Mouse (Mus musculus) liver, postnatal 0 days (tissue): ENCODE results near the gene Ptpro. TPM values are rescaled to one million over a fixed set of nuclear protein-coding genes. Genes with fewer than 3 reads are reported as not detected.

Experiments
- ATAC-seq: fragments of 200-750 bp; cut with Nextera tagmentation; 2 replicates; pipeline ENCODE4 v1.8.0; 2017; ENCODE audit warnings: mild to moderate bottlenecking, moderate library complexity
- DNase-seq: peaks from one replicate; pipeline ENCODE4 v3.0.0-alpha.2; 2016
- H3K27ac ChIP-seq: fragments of 300-500 bp; sonication (generic); 2 replicates; pipeline ENCODE4 v1.5.1; 2014; ENCODE audit warnings: antibody characterized with exemption, moderate library complexity, mild to moderate bottlenecking, low read depth
- H3K27me3 ChIP-seq: fragments of 300-500 bp; sonication (generic); 2 replicates; pipeline ENCODE4 v1.6.1; 2014; ENCODE audit warnings: low read length, control low read depth, mixed read lengths; ENCODE audit not compliant: insufficient read depth
- H3K36me3 ChIP-seq: fragments of 300-500 bp; sonication (generic); replicated peaks from 2 replicates; pipeline ENCODE4 v1.6.1; 2014; ENCODE audit warnings: mild to moderate bottlenecking, control low read depth, low read length, moderate library complexity, mixed read lengths; ENCODE audit not compliant: insufficient read depth
- H3K4me1 ChIP-seq: fragments of 300-500 bp; sonication (generic); 2 replicates; pipeline ENCODE4 v1.6.1; 2014; ENCODE audit warnings: antibody characterized with exemption, mild to moderate bottlenecking, control low read depth; ENCODE audit not compliant: insufficient read depth
- H3K4me2 ChIP-seq: fragments of 300-500 bp; sonication (generic); 2 replicates; pipeline ENCODE4 v1.6.1; 2014; ENCODE audit warnings: low read depth, mild to moderate bottlenecking, low read length, moderate library complexity, mixed read lengths
- H3K4me3 ChIP-seq: fragments of 300-500 bp; sonication (generic); 2 replicates; pipeline ENCODE4 v1.5.1; 2014; ENCODE audit warnings: low read depth, low read length
- H3K9ac ChIP-seq: fragments of 300-500 bp; sonication (generic); replicated peaks from 2 replicates; pipeline ENCODE4 v1.6.1; 2014; ENCODE audit warnings: mild to moderate bottlenecking, moderate library complexity
- H3K9me3 ChIP-seq: fragments of 300-500 bp; sonication (generic); 2 replicates; pipeline ENCODE4 v1.6.1; 2016; ENCODE audit warnings: mild to moderate bottlenecking, control low read depth, low read length, mixed read lengths
- CTCF ChIP-seq: sonication (generic); IDR thresholded peaks from 2 replicates; pipeline ENCODE4 v1.5.1; 2016; ENCODE audit warnings: antibody characterized with exemption, low read depth
- EP300 ChIP-seq: IDR thresholded peaks from 2 replicates; pipeline ENCODE4 v1.6.1; 2016; ENCODE audit warnings: antibody characterized with exemption, low read depth, mild to moderate bottlenecking
- WGBS: fragments of 180-500 bp; shearing (Covaris S2); extraction: QIAGEN DNeasy Blood & Tissue Kit; methylation state at CpG from one replicate; pipeline ENCODE4 v1.1.7; 2014; ENCODE audit not compliant: insufficient replicate concordance; 5-methylcytosine and 5-hydroxymethylcytosine counted together
- polyA plus RNA-seq: library from polyadenylated mRNA; unstranded; fragments of >200 nt; fragmentation: Nextera tagmentation; extraction: Ambion mirVana; gene quantifications from 2 replicates; pipeline ENCODE4 v1.2.1, GENCODE M21; 2015

Gene Ptpro
- polyA plus RNA-seq, 1 experiment from 2014 or later: 0.86 TPM

DNA sequence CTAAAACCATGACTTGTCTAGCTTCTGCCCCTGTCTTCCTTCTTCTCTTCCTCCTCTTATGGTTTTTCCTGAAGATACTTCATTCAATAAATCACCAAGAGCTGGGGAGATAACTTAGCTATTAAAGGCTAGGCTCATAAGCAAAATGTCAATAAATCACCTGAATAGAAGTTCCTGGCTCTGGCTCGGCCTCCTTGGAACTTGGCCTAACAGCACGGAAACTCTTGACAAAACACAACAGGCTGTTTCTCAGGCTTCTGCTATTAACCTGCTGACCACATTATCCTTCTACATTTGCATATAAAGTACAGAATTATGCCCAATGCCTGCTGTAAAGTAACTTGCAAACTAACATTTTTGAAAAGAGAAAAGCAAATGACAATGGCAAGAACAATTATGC lies 40.7 kb upstream of the Ptpro start:
- WGBS: 83% methylated on average over 2 of the region's 2 CpGs
- Histone ChIP-seq H3K9ac (no peak overlapping the region), H3K4me2 (no peak overlapping the region), H3K4me3 (no peak overlapping the region), H3K36me3 (no peaks in the 10 kb centered on the region), H3K27me3 (no peaks in the 10 kb centered on the region), H3K27ac (no peak overlapping the region), H3K4me1 (no peaks in the 10 kb centered on the region), H3K9me3 (no peaks in the 10 kb centered on the region)
- ATAC-seq (no peak), DNase-seq (no peak)
- TF ChIP-seq CTCF (no peak), EP300 (no peak)

DNA sequence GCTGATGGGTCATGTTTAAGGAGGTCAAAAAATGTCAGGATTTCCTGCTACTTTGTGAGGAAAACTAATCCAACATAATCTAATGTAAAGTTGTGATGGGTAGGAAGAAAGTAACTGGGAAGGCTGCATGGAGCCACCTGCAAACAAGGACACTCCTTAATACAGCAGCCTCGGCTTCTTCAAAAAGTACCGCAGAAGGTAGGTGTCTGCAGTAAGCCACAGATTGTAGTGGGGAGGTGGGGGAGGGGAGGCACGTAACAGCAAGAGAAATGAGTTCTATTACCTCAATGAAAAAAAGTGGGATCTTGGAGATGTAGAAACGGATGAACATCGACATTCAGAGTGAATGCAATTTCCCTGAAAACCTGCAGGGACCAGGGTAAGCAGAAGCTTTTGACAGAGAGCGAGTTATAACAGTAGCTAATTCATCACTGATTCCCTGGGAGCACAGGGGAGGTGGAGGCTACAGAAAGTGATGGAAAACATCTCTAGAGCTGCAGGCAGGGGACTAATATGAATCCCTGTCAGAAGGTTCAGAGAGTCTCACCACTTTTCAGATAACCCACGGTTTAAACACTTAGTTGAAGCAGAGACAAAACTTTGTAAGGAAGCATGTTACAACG lies 34.2 kb upstream of the Ptpro start:
- H3K9me3 ChIP-seq: no peaks in the 10 kb centered on the region
- no peak overlapping the region for H3K9ac ChIP-seq
- WGBS: 76% methylated on average over 8 of the region's 8 CpGs
- no peak overlapping the region for H3K4me3 ChIP-seq
- DNase-seq: no peak
- no peak overlapping the region for H3K27ac ChIP-seq
- TF ChIP-seq EP300 (no peak), CTCF (no peak)
- no peaks in the 10 kb centered on the region for H3K4me1 ChIP-seq
- H3K36me3 ChIP-seq: no peaks in the 10 kb centered on the region
- no peak for ATAC-seq
- no peaks in the 10 kb centered on the region for H3K27me3 ChIP-seq
- H3K4me2 ChIP-seq: no peak overlapping the region

DNA sequence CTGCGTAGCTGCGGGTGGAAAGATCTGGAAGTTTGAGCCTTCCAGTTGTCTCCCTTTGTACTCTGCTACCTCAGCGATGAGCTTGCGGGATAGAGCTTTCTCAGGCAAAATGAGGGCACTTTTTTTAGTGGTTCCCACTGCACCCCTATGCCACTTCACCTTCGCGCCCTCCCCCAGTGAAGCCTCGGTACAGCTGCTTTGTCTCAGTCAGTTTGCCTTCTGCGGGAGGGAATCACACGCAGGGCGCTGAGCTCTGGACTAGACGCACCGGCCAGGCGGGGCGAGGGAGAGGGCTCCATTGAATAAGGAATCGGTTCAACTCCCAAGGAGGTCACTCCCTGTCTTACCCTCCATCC lies 746 bp downstream of the Ptpro start:
- no peak for ATAC-seq
- 3% methylated on average over 15 of the region's 15 CpGs for WGBS

DNA sequence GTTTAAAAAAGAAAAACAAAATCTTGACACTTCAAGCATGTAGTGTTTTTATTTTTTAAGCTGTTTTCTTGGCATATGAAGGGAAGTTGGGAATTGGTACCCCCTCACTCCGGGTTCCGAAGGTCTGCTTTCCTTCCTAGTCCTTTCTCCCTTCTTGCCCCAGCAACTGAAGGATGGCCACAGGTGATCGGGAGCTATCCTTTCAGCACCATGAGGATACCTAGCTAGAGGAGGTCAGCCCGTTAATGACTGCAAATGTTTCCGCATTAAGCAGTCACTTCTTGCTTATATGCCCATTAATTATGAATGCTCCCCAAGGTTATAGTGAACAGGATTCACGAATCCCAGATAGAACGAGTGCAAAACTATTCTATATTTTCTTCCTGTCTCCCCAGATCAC lies 1.3 kb downstream of the Ptpro start:
- no peak overlapping the region for H3K4me3 ChIP-seq
- H3K9me3 ChIP-seq: no peaks in the 10 kb centered on the region
- H3K36me3 ChIP-seq: no peaks in the 10 kb centered on the region
- 11% methylated on average over 7 of the region's 7 CpGs for WGBS
- H3K9ac ChIP-seq: no peak overlapping the region
- peaks cover 26% of the 10 kb centered on the region for H3K27me3 ChIP-seq
- no peak for ATAC-seq
- H3K27ac ChIP-seq: no peak overlapping the region
- no peak for DNase-seq
- no peak overlapping the region for H3K4me2 ChIP-seq
- no peaks in the 10 kb centered on the region for H3K4me1 ChIP-seq
- TF ChIP-seq CTCF (no peak), EP300 (no peak)

More for the DNA sequence above, 746 bp downstream of the Ptpro start:
- Histone ChIP-seq H3K27ac (no peak overlapping the region), H3K4me2 (peak overlapping the region; percentile 18; the same call in 1 of the 2 replicates), H3K9ac (no peak overlapping the region), H3K4me3 (no peak overlapping the region), H3K27me3 (peaks cover 26% of the 10 kb centered on the region), H3K4me1 (no peaks in the 10 kb centered on the region), H3K36me3 (no peaks in the 10 kb centered on the region), H3K9me3 (no peaks in the 10 kb centered on the region)
- no peak for DNase-seq
- TF ChIP-seq CTCF: no peak

DNA sequence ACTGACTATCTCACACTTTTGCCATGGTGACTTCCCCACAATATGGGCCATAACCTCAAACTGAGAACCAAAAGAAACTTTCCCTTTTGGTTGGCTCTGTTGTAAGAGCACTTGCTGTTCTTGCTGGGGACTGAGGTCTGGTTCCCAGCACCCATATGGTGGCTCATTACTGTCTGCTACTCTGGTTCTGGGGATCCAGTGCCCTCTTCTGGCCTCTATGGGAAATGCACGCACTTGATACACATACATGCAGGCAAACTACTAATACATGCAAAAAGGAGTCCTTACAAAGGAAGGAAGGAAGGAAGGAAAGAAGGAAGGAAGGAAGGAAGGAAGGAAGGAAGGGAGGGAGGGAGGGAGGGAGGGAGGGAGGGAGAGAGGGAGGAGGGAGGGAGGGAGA lies 8.9 kb downstream of the Ptpro start:
- ATAC-seq (no peak), DNase-seq (no peak)
- no peaks in the 10 kb centered on the region for H3K36me3 ChIP-seq
- TF ChIP-seq EP300: no peak
- peak; percentile 27 for TF ChIP-seq CTCF
- WGBS: 90% methylated on average over 1 of the region's 1 CpGs
- H3K27ac ChIP-seq: no peak overlapping the region
- no peak overlapping the region for H3K4me3 ChIP-seq
- no peaks in the 10 kb centered on the region for H3K9me3 ChIP-seq
- H3K4me1 ChIP-seq: no peaks in the 10 kb centered on the region
- no peaks in the 10 kb centered on the region for H3K27me3 ChIP-seq
- no peak overlapping the region for H3K4me2 ChIP-seq
- H3K9ac ChIP-seq: no peak overlapping the region

DNA sequence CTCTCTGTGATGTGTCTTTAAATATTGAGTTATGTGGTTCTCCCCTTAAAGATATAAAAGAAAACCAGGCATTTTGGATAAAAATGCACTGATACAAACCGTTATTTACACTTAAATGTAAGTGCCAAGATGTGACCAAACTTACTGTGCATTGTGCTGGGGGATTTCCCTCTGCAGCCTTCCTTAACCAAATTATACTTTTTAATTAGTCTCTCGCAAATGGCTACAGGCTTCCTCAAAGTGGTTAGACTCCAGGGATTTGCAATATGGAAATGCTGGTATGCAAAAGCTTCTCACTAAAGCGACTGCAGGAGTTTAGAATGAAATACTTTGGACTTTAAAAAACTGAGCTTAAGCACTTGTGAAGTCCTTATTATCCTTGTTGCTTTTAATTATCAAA lies 10.0 kb downstream of the Ptpro start:
- Histone ChIP-seq H3K9ac (no peak overlapping the region), H3K4me1 (no peaks in the 10 kb centered on the region), H3K9me3 (no peaks in the 10 kb centered on the region), H3K4me2 (no peak overlapping the region), H3K36me3 (no peaks in the 10 kb centered on the region), H3K27ac (no peak overlapping the region), H3K27me3 (no peaks in the 10 kb centered on the region), H3K4me3 (no peak overlapping the region)
- 55% methylated on average over 3 of the region's 3 CpGs for WGBS
- DNase-seq (no peak), ATAC-seq (no peak)
- TF ChIP-seq EP300 (no peak), CTCF (no peak)

DNA sequence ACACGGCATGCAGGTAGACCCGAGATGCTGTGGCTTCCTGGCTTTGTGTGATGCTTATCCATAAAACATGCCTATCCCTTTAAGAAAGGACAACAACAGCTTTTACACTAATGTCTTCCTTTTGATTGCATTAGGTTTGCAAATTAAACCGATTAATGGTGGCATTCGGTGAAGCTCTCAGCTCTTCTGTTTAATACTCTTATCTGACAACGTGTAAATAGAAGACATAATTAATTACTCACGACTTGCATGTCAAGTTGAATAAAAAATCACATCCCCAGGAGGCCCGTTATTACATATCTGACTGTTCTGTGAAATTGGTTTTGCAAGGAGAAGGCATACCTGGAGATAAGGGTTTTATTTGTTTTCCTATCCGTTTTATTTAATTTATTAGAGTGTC lies 15.9 kb downstream of the Ptpro start:
- no peak for TF ChIP-seq CTCF
- no peak for TF ChIP-seq EP300
- ATAC-seq (no peak), DNase-seq (no peak)
- H3K27ac ChIP-seq: no peak overlapping the region
- H3K36me3 ChIP-seq: no peaks in the 10 kb centered on the region
- H3K4me3 ChIP-seq: no peak overlapping the region
- WGBS: 70% methylated on average over 8 of the region's 8 CpGs
- no peaks in the 10 kb centered on the region for H3K27me3 ChIP-seq
- H3K4me2 ChIP-seq: no peak overlapping the region
- H3K9me3 ChIP-seq: no peaks in the 10 kb centered on the region
- no peak overlapping the region for H3K9ac ChIP-seq
- no peaks in the 10 kb centered on the region for H3K4me1 ChIP-seq
